Mouse (Mus musculus) cortical plate, adult 2 months (tissue): Measurements from ENCODE around the gene Gm13757.

Experiments used
- CTCF ChIP-seq: fragments of 200-500 bp; IDR thresholded peaks from 2 replicates; pipeline ENCODE4 v1.5.1; 2011; ENCODE audit warnings: mild to moderate bottlenecking, control low read depth, low read length; ENCODE audit not compliant: insufficient read depth; ENCODE audit errors: extremely low read depth
- POLR2A ChIP-seq: fragments of 200-500 bp; IDR thresholded peaks from 2 replicates; pipeline ENCODE4 v1.6.1; 2011; ENCODE audit warnings: mild to moderate bottlenecking, low read length, control low read depth; ENCODE audit not compliant: insufficient read depth; ENCODE audit errors: extremely low read depth

DNA sequence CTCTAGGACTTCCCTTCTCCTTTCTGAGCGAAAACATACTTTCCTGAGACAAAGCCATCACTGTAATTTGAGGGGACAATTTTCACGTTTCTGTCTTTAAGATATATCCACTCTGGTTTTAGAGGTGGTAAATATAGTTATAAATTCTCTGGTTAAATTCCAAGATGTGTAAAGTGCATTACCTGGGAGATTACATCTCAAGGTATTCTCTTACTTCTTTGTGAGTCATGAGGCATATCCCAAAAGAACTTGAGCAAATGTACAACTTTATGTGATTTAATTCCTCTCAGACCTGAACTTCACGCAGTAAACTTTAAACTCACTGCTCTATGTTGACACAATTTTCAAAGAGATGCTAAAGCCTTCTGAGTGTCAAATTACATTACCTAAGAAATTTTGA, 42.6 kb downstream of the Gm13757 start, which contains the start of gene Olfr1179:
- TF ChIP-seq POLR2A (no peak), CTCF (no peak)
